Comparison of ENCODE assay signal across 9 mouse cellular contexts in the genomic region with DNA sequence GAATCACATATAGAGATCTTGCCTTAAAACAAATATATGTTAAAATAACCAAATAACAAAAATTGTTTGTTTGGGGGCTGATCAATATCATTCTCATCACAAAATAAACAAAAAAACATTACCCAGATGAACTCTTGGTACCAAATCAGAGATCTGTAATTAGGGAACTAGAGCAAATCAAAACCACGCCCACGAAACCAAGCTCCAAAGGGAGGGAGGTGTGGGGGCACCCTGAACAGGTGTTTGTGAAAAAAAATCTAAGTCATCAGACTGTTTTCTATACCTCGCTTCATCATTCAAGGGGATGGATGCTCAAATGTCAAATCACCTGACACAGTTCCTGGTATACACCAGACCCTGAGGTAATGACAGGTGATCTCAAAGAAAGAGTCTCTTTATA. TPM values are rescaled to one million over a fixed set of nuclear protein-coding genes. Genes with fewer than 3 reads are reported as not detected.
A peak's percentile ranks its signal among the peaks of the same experiment; 100 is the strongest.
DNase-seq lines count a peak whose midpoint lies in the region; ATAC-seq and TF ChIP-seq lines count a peak whose summit lies in the region.
"Had no signal": no experiment of that assay in that cellular context is flagged by ENCODE, and none has a peak within 500 bp of the region (broad histone marks: within the 10 kb centered on the region; RNA-seq: fewer than 3 reads in every experiment).

No protein-coding gene starts in this region.

- H3K9me3 ChIP-seq in heart, embryonic 11.5 days (replicated peaks; ENCODE audit: control insufficient read depth, low read length): no peaks in the 10 kb centered on the region
- no peaks in the 10 kb centered on the region for H3K9me3 ChIP-seq in ES-E14 (ENCODE audit: control insufficient read depth, insufficient read depth, low read depth, low read length)
- no peaks in the 10 kb centered on the region for H3K9me3 ChIP-seq in hindbrain, embryonic 13.5 days
- H3K9me3 ChIP-seq in midbrain, embryonic 10.5 days (replicated peaks): no peaks in the 10 kb centered on the region

- DNase-seq in heart, postnatal 36 days: no peak
- DNase-seq in ES-E14 (ENCODE audit: low read depth, low spot score): no peak
- DNase-seq in midbrain, embryonic 10.5 days (ENCODE audit: low spot score): no peak
- no peak for DNase-seq in cerebellum, postnatal 10 days
- DNase-seq in urinary bladder, postnatal 14 days (ENCODE audit: low spot score): no peak
- DNase-seq: gastrocnemius, postnatal 25 days had no signal

- intact Hi-C loops in heart, postnatal 36 days (cut with DNase I): no loop called here

- H3K27ac ChIP-seq in heart, embryonic 11.5 days (ENCODE audit: low read depth, low read length): no peak overlapping the region
- H3K27ac ChIP-seq in ES-E14 (ENCODE audit: insufficient read depth, low read depth, low read length, poor library complexity, severe bottlenecking): no peak overlapping the region
- H3K27ac ChIP-seq in hindbrain, embryonic 13.5 days: 0 out of 2 replicates have a peak overlapping the region, but pooled peaks have one; percentile 3
- peak overlapping the region; percentile 94 for H3K27ac ChIP-seq in midbrain, embryonic 10.5 days (replicated peaks)

- peak overlapping the region; percentile 94 for H3K9ac ChIP-seq in heart, embryonic 11.5 days (ENCODE audit: low read depth, low read length)
- H3K9ac ChIP-seq in ES-E14 (ENCODE audit: insufficient read depth, low read depth, low read length, poor library complexity, severe bottlenecking): peak overlapping the region; percentile 98; the same call in 1 of the 2 replicates
- peak overlapping the region; percentile 94 for H3K9ac ChIP-seq in hindbrain, embryonic 13.5 days

- peak overlapping the region; percentile 83 for H3K4me2 ChIP-seq in heart, embryonic 11.5 days
- peak overlapping the region; percentile 77 for H3K4me2 ChIP-seq in hindbrain, embryonic 13.5 days

- peak overlapping the region; percentile 82 for H3K4me3 ChIP-seq in heart, embryonic 11.5 days (ENCODE audit: low read depth, low read length)
- peak overlapping the region; percentile 71 to 96; a peak in 3 of 4 replicates for H3K4me3 ChIP-seq in ES-E14 (ENCODE audit: insufficient read depth in 1 of 2, low read depth in 1 of 2, low read length in 2 of 2, poor library complexity in 1 of 2, severe bottlenecking in 1 of 2)
- H3K4me3 ChIP-seq in hindbrain, embryonic 13.5 days: peak overlapping the region; percentile 93
- H3K4me3 ChIP-seq in midbrain, embryonic 10.5 days: peak overlapping the region; percentile 98

- in situ Hi-C loops in ES-E14 (cut with MboI; ENCODE audit: low sequenced_read_pairs in 2 of 2, unreplicated experiment in 2 of 2): no loop called here

- H3K27me3 ChIP-seq in heart, embryonic 11.5 days (ENCODE audit: control insufficient read depth, insufficient read depth, low read length): no peaks in the 10 kb centered on the region
- no peaks in the 10 kb centered on the region for H3K27me3 ChIP-seq in hindbrain, embryonic 13.5 days
- no peaks in the 10 kb centered on the region for H3K27me3 ChIP-seq in midbrain, embryonic 10.5 days (ENCODE audit: low read depth, poor library complexity, severe bottlenecking)

- H3K36me3 ChIP-seq in heart, embryonic 11.5 days (ENCODE audit: control insufficient read depth, insufficient read depth, low read length): peaks cover 24% of the 10 kb centered on the region
- H3K36me3 ChIP-seq in ES-E14 (ENCODE audit: control insufficient read depth, insufficient read depth, low read length, poor library complexity, severe bottlenecking): peaks cover 22% of the 10 kb centered on the region
- H3K36me3 ChIP-seq in hindbrain, embryonic 13.5 days: peaks cover 41% of the 10 kb centered on the region
- peaks cover 47% of the 10 kb centered on the region for H3K36me3 ChIP-seq in midbrain, embryonic 10.5 days

- peaks cover 7% of the 10 kb centered on the region; the same call in 1 of the 2 replicates for H3K4me1 ChIP-seq in heart, embryonic 11.5 days (ENCODE audit: control insufficient read depth, insufficient read depth, low read length)
- H3K4me1 ChIP-seq in ES-E14 (ENCODE audit: control insufficient read depth in 2 of 2, insufficient read depth in 2 of 2, low read length in 2 of 2, poor library complexity in 1 of 2): peaks cover 0 to 2% of the 10 kb centered on the region in 2 experiments; a peak in 1 of 4 replicates
- H3K4me1 ChIP-seq in hindbrain, embryonic 13.5 days (replicated peaks): peaks cover 17% of the 10 kb centered on the region
- peaks cover 18% of the 10 kb centered on the region for H3K4me1 ChIP-seq in midbrain, embryonic 10.5 days

- no peak for ATAC-seq in heart, embryonic 11.5 days (replicated peaks; ENCODE audit: insufficient number of reproducible peaks, low FRiP score, low TSS enrichment)
- ATAC-seq in hindbrain, embryonic 13.5 days (ENCODE audit: low FRiP score): no peak
- ATAC-seq in cerebellum, adult (ENCODE audit: insufficient number of reproducible peaks, low FRiP score, low TSS enrichment): no peak

- 84% methylated on average over 3 of the region's 3 CpGs for WGBS in heart, embryonic 11.5 days (ENCODE audit: insufficient replicate concordance)
- whole genome bisulfite sequencing in hindbrain, embryonic 13.5 days: 89% methylated on average over 3 of the region's 3 CpGs
- 91% methylated on average over 3 of the region's 3 CpGs for WGBS in midbrain, embryonic 10.5 days

TF ChIP-seq in ES-E14, 5 proteins besides CTCF, POLR2A, EP300 and RAD21:
- no peak for TF ChIP-seq MAFK (IDR thresholded peaks at IDR 0.05; ENCODE audit: insufficient read depth, low read depth, low read length)
TF ChIP-seq in ES-E14: peak in this region for 0.

RNA-seq across cellular contexts. Expression of gene Ppp1r8, which starts 1.5 kb away (rescaled TPM):
- 40.3 and 45.5 TPM in 2 replicates for polyA plus RNA-seq in heart, embryonic 11.5 days (2014; fragmentation: Nextera tagmentation; extraction: Ambion mirVana)
- 10 to 100 TPM; 16.6 to 18.8 TPM for total RNA-seq in heart, postnatal 36 days (2021)
- total RNA-seq in ES-E14 (2012; rRNA removed): 90.8 and 105 TPM in 2 replicates
- polyA plus RNA-seq in hindbrain, embryonic 13.5 days (2015; fragmentation: Nextera tagmentation; extraction: Ambion mirVana): 48.5 and 50.9 TPM in 2 replicates
- 78.1 and 79.8 TPM in 2 replicates for polyA plus RNA-seq in midbrain, embryonic 10.5 days (2016; fragmentation: Nextera tagmentation; extraction: Ambion mirVana)

RNA-seq across cellular contexts. Expression of gene Stx12, which starts 42.8 kb away (rescaled TPM):
- 66.8 and 67.5 TPM in 2 replicates for polyA plus RNA-seq in heart, embryonic 11.5 days (2014; fragmentation: Nextera tagmentation; extraction: Ambion mirVana)
- total RNA-seq in heart, postnatal 36 days (2021): 10 to 100 TPM; 36.4 to 36.7 TPM
- 22.7 and 27.6 TPM in 2 replicates for total RNA-seq in ES-E14 (2012; rRNA removed)
- 141 and 144 TPM in 2 replicates for polyA plus RNA-seq in hindbrain, embryonic 13.5 days (2015; fragmentation: Nextera tagmentation; extraction: Ambion mirVana)
- polyA plus RNA-seq in midbrain, embryonic 10.5 days (2016; fragmentation: Nextera tagmentation; extraction: Ambion mirVana): 61.5 and 72.5 TPM in 2 replicates

RNA-seq across cellular contexts. Expression of gene Themis2, which starts 45.3 kb away (rescaled TPM):
- 0.29 and 0.59 TPM in 2 replicates for polyA plus RNA-seq in heart, embryonic 11.5 days (2014; fragmentation: Nextera tagmentation; extraction: Ambion mirVana)
- total RNA-seq in heart, postnatal 36 days (2021): 1 to 10 TPM; 2.2 to 2.9 TPM
- total RNA-seq in ES-E14 (2012; rRNA removed): 1.1 and 1.3 TPM in 2 replicates
- 0.70 and 0.77 TPM in 2 replicates for polyA plus RNA-seq in hindbrain, embryonic 13.5 days (2015; fragmentation: Nextera tagmentation; extraction: Ambion mirVana)
- 0.86 and 1.2 TPM in 2 replicates for polyA plus RNA-seq in midbrain, embryonic 10.5 days (2016; fragmentation: Nextera tagmentation; extraction: Ambion mirVana)

Comparison
In these comparisons a context has a peak if more than half of its experiments do, and no peak if none do; other contexts are left out.
1. H3K27ac ChIP-seq: peak in hindbrain, embryonic 13.5 days (single experiment) and midbrain, embryonic 10.5 days (single experiment); none in heart, embryonic 11.5 days (single experiment) and ES-E14 (single experiment).
2. Peak in every context shown above with its lines, with median percentiles within 50 percentile points of each other: H3K4me3 ChIP-seq and H3K9ac ChIP-seq.